Mouse (Mus musculus): ENCODE data around the gene Nrp1. TPM values are rescaled to one million over a fixed set of nuclear protein-coding genes. Genes with fewer than 3 reads are reported as not detected.

Nrp1 gene
- polyA plus RNA-seq, 1 experiment from 2014 or later = 94.6 TPM

DNA sequence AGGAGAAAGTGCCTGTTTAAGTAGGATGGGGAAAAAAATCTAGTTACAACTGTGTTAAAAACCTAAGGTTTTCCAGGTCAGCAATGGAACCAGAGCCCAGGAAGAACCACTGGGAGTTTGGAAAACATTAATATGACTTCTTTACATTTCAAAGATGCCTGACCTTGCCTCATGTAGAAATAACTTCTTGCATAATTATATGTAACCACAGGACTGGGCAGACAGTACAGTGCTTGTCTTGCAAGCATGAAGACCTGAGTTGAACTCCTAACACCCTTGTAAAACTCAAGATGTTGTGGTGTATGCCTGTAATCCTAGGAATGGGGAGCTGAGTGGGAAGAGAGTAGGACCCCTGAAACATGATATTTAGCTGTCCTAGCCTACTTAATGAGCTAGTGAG, 61.6 kb downstream of the Nrp1 start:
- Histone ChIP-seq H3K27ac (replicated peaks; ENCODE audit: low read depth, low read length) (no peak overlapping the region), H3K36me3 (ENCODE audit: control insufficient read depth, insufficient read depth, low read length) (0 out of 2 replicates have a peak, but pooled peaks cover 6% of the 10 kb centered on the region), H3K9me3 (ENCODE audit: control insufficient read depth, low read length) (no peaks in the 10 kb centered on the region), H3K4me3 (ENCODE audit: low read depth, low read length) (no peak overlapping the region), H3K4me2 (ENCODE audit: low read depth, low read length) (no peak overlapping the region), H3K27me3 (replicated peaks; ENCODE audit: control insufficient read depth, insufficient read depth, low read length) (no peaks in the 10 kb centered on the region), H3K9ac (ENCODE audit: low read depth, low read length) (no peak overlapping the region), H3K4me1 (ENCODE audit: control insufficient read depth, insufficient read depth, low read length) (peaks cover 22% of the 10 kb centered on the region)
- DNase-seq (ENCODE audit: low spot score) (no peak), ATAC-seq (ENCODE audit: low read depth) (no peak)

DNA sequence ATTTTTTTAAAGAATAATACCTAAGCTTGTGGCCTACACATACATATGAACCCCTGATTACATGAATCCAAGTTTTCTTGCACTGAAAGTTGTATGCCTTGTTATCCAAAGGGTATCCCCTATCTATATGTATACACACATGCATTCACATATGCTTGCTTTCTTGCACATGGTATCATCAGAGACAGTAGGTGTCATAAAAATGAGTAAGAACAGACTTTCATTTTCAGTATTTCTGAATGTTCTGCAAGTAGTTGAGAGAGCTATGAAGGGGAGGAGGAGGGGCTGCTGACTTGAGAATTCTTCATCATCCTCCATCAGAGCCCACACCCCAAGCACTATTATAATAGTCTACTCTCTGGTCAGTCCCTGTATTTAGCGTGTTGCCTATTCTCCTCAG, 62.0 kb downstream of the Nrp1 start:
- no peak for DNase-seq (ENCODE audit: low spot score)
- no peak for ATAC-seq (ENCODE audit: low read depth)
- Histone ChIP-seq H3K36me3 (ENCODE audit: control insufficient read depth, insufficient read depth, low read length) (0 out of 2 replicates have a peak, but pooled peaks cover 6% of the 10 kb centered on the region), H3K4me1 (ENCODE audit: control insufficient read depth, insufficient read depth, low read length) (peaks cover 20% of the 10 kb centered on the region), H3K27me3 (replicated peaks; ENCODE audit: control insufficient read depth, insufficient read depth, low read length) (no peaks in the 10 kb centered on the region), H3K4me2 (ENCODE audit: low read depth, low read length) (no peak overlapping the region), H3K27ac (replicated peaks; ENCODE audit: low read depth, low read length) (no peak overlapping the region), H3K9ac (ENCODE audit: low read depth, low read length) (no peak overlapping the region), H3K9me3 (ENCODE audit: control insufficient read depth, low read length) (no peaks in the 10 kb centered on the region), H3K4me3 (ENCODE audit: low read depth, low read length) (no peak overlapping the region)
- WGBS = 89% methylated on average over 1 of the region's 1 CpGs

DNA sequence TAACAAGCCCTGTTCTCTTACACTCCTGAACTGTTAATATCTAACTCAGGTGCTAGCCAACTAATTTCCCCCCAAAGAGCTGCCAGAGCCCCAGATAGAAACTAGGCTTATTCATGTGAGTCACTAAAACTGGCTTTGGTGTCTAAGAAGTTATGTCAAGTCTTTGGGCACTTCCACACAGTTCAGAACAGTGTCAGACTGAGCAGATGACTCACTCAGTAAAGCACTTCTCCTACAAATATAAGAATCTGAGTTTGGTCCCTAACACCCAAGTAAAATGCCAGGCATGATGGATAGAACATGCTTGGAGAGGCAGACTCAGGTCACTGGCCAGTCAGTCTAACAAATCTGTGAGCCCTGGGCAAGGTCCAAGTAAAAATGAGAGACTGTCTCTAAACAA, 65.4 kb downstream of the Nrp1 start:
- Histone ChIP-seq H3K27ac (replicated peaks; ENCODE audit: low read depth, low read length) (no peak overlapping the region), H3K4me2 (ENCODE audit: low read depth, low read length) (no peak overlapping the region), H3K9ac (ENCODE audit: low read depth, low read length) (no peak overlapping the region), H3K4me1 (ENCODE audit: control insufficient read depth, insufficient read depth, low read length) (no peaks in the 10 kb centered on the region), H3K9me3 (ENCODE audit: control insufficient read depth, low read length) (no peaks in the 10 kb centered on the region), H3K4me3 (ENCODE audit: low read depth, low read length) (no peak overlapping the region), H3K27me3 (replicated peaks; ENCODE audit: control insufficient read depth, insufficient read depth, low read length) (no peaks in the 10 kb centered on the region), H3K36me3 (ENCODE audit: control insufficient read depth, insufficient read depth, low read length) (0 out of 2 replicates have a peak, but pooled peaks cover 13% of the 10 kb centered on the region)
- ATAC-seq (ENCODE audit: low read depth) = no peak
- no peak for DNase-seq (ENCODE audit: low spot score)

DNA sequence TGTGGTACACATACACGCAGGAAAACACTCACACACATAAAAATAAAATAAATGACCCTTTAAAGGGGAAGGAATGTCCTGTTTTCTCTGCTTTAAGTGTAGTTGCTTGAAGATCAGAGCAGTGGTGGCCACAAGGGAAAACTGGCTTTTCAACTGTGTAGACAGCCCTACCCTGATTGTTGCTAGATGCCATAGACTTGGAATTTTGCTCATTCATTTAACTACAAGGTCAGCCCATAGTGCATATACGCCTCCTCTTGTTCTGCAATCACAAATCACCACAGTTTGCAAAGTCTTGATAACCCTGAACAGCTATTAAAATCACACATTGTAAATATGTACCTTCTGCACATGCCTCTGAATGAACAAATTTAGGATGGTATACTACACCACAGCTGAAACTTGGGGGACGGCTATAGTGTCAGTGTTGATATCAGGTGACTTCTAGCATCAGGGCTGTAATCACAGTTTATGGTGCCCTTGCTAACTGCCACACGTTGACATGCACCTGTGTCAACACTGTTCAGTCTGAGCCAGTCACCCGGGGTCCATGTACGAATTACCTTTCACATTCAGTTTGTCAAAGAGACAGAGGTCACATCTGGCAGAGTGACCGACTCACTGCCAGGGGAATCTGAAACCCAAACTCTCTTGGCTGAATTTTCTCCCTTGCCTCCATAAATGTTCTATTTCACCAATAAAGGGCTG, 66.4 kb downstream of the Nrp1 start:
- no peak for ATAC-seq (ENCODE audit: low read depth)

DNA sequence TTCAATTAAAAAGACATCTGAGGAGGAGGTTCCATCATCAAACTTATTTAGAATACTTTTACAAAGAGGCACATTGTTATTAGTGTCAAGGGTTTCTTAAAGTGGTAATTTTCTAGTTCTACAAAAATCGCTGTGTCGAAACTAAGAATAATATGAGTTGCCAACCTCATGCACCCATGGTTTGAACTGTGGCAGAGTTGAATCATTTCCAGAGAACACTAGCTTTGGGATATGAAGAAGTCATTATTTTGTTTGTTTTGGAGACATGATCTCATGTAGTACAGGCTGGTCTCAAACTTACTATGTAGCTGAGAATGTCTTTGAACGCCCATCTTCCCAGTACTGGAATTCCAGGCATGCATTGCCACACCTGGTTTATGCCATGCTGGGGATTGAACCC, 68.7 kb downstream of the Nrp1 start:
- no peak overlapping the region for H3K4me2 ChIP-seq (ENCODE audit: low read depth, low read length)
- H3K27me3 ChIP-seq (replicated peaks; ENCODE audit: control insufficient read depth, insufficient read depth, low read length) = no peaks in the 10 kb centered on the region
- H3K4me1 ChIP-seq (ENCODE audit: control insufficient read depth, insufficient read depth, low read length) = no peaks in the 10 kb centered on the region
- no peaks in the 10 kb centered on the region for H3K9me3 ChIP-seq (ENCODE audit: control insufficient read depth, low read length)
- H3K36me3 ChIP-seq (ENCODE audit: control insufficient read depth, insufficient read depth, low read length) = peaks cover 22% of the 10 kb centered on the region
- 85% methylated on average over 3 of the region's 3 CpGs for WGBS
- no peak overlapping the region for H3K4me3 ChIP-seq (ENCODE audit: low read depth, low read length)
- H3K27ac ChIP-seq (replicated peaks; ENCODE audit: low read depth, low read length) = no peak overlapping the region
- no peak overlapping the region for H3K9ac ChIP-seq (ENCODE audit: low read depth, low read length)
- DNase-seq (ENCODE audit: low spot score) (no peak), ATAC-seq (ENCODE audit: low read depth) (no peak)

More for the DNA sequence above, 66.4 kb downstream of the Nrp1 start:
- Histone ChIP-seq H3K9me3 (ENCODE audit: control insufficient read depth, low read length) (no peaks in the 10 kb centered on the region), H3K36me3 (ENCODE audit: control insufficient read depth, insufficient read depth, low read length) (0 out of 2 replicates have a peak, but pooled peaks cover 17% of the 10 kb centered on the region), H3K4me3 (ENCODE audit: low read depth, low read length) (no peak overlapping the region), H3K4me1 (ENCODE audit: control insufficient read depth, insufficient read depth, low read length) (no peaks in the 10 kb centered on the region), H3K9ac (ENCODE audit: low read depth, low read length) (no peak overlapping the region), H3K27ac (replicated peaks; ENCODE audit: low read depth, low read length) (no peak overlapping the region), H3K4me2 (ENCODE audit: low read depth, low read length) (no peak overlapping the region), H3K27me3 (replicated peaks; ENCODE audit: control insufficient read depth, insufficient read depth, low read length) (no peaks in the 10 kb centered on the region)
- no peak for DNase-seq (ENCODE audit: low spot score)
- WGBS = 38% methylated on average over 7 of the region's 7 CpGs

DNA sequence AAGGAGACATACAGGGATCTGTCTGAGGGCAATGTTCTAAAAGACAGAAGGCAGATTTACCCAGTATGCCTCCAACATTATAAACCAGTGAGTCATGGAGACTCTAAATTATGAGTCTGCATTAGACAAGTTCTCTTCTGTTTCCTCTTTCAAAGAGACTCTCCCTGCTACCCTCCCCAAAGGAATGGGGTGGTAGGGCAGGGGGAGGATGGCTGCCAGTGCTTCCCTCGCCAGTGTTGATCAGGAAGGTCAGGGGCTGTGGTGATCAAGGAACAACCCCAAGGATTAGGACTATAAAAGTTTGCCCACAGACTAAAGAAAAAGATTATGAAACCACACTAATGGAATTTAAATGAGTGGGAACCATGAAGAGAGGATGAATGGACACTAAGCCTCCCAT, 70.6 kb downstream of the Nrp1 start:
- H3K9me3 ChIP-seq (ENCODE audit: control insufficient read depth, low read length) = no peaks in the 10 kb centered on the region
- H3K36me3 ChIP-seq (ENCODE audit: control insufficient read depth, insufficient read depth, low read length) = peaks cover 38% of the 10 kb centered on the region
- ATAC-seq (ENCODE audit: low read depth) = no peak
- no peak overlapping the region for H3K27ac ChIP-seq (replicated peaks; ENCODE audit: low read depth, low read length)
- H3K4me1 ChIP-seq (ENCODE audit: control insufficient read depth, insufficient read depth, low read length) = no peaks in the 10 kb centered on the region
- H3K9ac ChIP-seq (ENCODE audit: low read depth, low read length) = no peak overlapping the region
- no peak for DNase-seq (ENCODE audit: low spot score)
- 63% methylated on average over 1 of the region's 1 CpGs for WGBS
- H3K4me2 ChIP-seq (ENCODE audit: low read depth, low read length) = no peak overlapping the region
- no peak overlapping the region for H3K4me3 ChIP-seq (ENCODE audit: low read depth, low read length)
- no peaks in the 10 kb centered on the region for H3K27me3 ChIP-seq (replicated peaks; ENCODE audit: control insufficient read depth, insufficient read depth, low read length)

DNA sequence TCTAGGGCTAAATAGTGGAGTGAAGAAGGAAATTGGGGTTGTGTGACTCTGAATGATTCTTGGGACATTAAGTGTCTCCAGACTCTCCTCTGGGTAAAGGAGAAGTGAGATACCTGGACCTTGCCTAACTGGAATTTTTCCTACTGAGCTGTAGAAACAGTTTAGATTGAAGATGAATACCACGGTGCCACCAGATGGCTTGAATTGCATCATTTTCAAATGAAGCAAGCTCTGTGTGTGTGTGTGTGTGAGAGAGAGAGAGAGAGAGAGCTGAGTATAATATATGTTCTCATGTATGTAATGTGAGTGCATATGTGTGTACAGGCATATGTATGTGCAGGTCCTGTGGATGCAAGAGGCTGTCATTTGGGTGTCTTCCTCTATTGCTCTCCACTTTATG, 72.7 kb downstream of the Nrp1 start:
- DNase-seq (ENCODE audit: low spot score) (no peak), ATAC-seq (ENCODE audit: low read depth) (no peak)
- peaks cover 56% of the 10 kb centered on the region for H3K36me3 ChIP-seq (ENCODE audit: control insufficient read depth, insufficient read depth, low read length)
- no peaks in the 10 kb centered on the region for H3K27me3 ChIP-seq (replicated peaks; ENCODE audit: control insufficient read depth, insufficient read depth, low read length)
- H3K9me3 ChIP-seq (ENCODE audit: control insufficient read depth, low read length) = no peaks in the 10 kb centered on the region
- H3K4me2 ChIP-seq (ENCODE audit: low read depth, low read length) = no peak overlapping the region
- no peak overlapping the region for H3K27ac ChIP-seq (replicated peaks; ENCODE audit: low read depth, low read length)
- no peak overlapping the region for H3K4me3 ChIP-seq (ENCODE audit: low read depth, low read length)
- no peaks in the 10 kb centered on the region for H3K4me1 ChIP-seq (ENCODE audit: control insufficient read depth, insufficient read depth, low read length)
- 52% methylated on average over 1 of the region's 1 CpGs for WGBS
- no peak overlapping the region for H3K9ac ChIP-seq (ENCODE audit: low read depth, low read length)

DNA sequence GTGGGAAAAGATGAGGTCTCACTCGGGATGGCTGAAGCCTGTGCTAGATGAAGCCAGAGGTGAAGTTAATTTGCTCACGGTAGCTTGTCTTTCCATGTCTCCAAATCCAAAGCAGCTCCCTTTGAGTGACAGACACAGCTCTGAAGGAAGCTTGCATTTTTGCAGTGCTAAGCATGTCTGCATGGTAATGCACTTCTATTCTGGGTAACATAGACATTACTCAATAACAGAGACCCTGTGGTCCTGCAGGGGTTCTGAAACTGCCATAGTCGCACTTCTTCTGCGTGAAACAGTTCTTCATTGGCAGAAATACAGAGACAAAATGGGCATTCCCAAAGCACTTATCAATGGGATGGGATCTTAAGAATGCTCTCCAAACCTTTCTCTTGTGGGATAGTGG, 77.3 kb downstream of the Nrp1 start:
- Histone ChIP-seq H3K4me1 (ENCODE audit: control insufficient read depth, insufficient read depth, low read length) (peaks cover 4% of the 10 kb centered on the region), H3K9ac (ENCODE audit: low read depth, low read length) (no peak overlapping the region), H3K9me3 (ENCODE audit: control insufficient read depth, low read length) (no peaks in the 10 kb centered on the region), H3K27me3 (replicated peaks; ENCODE audit: control insufficient read depth, insufficient read depth, low read length) (no peaks in the 10 kb centered on the region), H3K36me3 (ENCODE audit: control insufficient read depth, insufficient read depth, low read length) (peaks cover 51% of the 10 kb centered on the region), H3K27ac (replicated peaks; ENCODE audit: low read depth, low read length) (no peak overlapping the region), H3K4me2 (ENCODE audit: low read depth, low read length) (no peak overlapping the region), H3K4me3 (ENCODE audit: low read depth, low read length) (no peak overlapping the region)
- 69% methylated on average over 4 of the region's 4 CpGs for WGBS
- DNase-seq (ENCODE audit: low spot score) (no peak), ATAC-seq (ENCODE audit: low read depth) (no peak)

DNA sequence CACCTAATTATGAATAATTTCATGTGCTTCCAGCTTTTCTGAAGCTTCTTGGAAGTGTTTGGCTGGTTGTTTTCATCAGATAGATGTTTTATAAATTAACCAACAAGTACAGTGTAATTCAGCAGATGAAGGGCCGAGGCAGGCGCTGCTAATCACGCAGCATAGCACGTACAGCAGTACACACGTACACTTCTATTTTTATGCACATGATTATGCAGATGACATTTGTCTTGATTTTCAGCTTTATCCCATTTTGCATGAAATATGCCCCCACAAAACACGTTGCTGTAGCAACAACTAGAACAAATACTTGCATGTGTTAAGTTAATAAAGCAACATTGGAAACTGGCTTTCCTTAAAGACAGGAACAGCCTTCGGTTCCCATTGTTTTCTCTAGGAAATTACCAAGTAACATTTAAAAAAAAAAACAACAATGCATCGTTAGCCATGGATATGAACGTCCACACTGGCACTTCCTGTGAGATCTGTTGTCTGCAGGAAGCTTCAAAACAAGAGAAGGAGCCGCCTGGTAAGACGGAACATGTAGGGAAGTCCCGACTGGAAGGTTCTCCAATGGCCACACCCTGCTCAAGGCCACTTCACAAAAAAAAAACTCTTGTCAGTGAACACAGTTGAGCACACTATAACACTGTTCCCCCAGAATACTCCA, 78.9 kb downstream of the Nrp1 start:
- Histone ChIP-seq H3K9me3 (ENCODE audit: control insufficient read depth, low read length) (no peaks in the 10 kb centered on the region), H3K4me2 (ENCODE audit: low read depth, low read length) (no peak overlapping the region), H3K27ac (replicated peaks; ENCODE audit: low read depth, low read length) (no peak overlapping the region), H3K9ac (ENCODE audit: low read depth, low read length) (no peak overlapping the region), H3K27me3 (replicated peaks; ENCODE audit: control insufficient read depth, insufficient read depth, low read length) (no peaks in the 10 kb centered on the region), H3K36me3 (ENCODE audit: control insufficient read depth, insufficient read depth, low read length) (peaks cover 41% of the 10 kb centered on the region), H3K4me3 (ENCODE audit: low read depth, low read length) (no peak overlapping the region), H3K4me1 (ENCODE audit: control insufficient read depth, insufficient read depth, low read length) (peaks cover 11% of the 10 kb centered on the region)
- DNase-seq (ENCODE audit: low spot score) (no peak), ATAC-seq (ENCODE audit: low read depth) (no peak)
- 75% methylated on average over 12 of the region's 12 CpGs for WGBS

All from embryonic facial prominence, embryonic 14.5 days (tissue).